Mouse (Mus musculus) CD4-positive, CD25-positive, alpha-beta regulatory T cell, adult 2 months (primary cell): Measurements from ENCODE around the gene Hist1h4i.

Experiments used
- DNase-seq: peaks from one replicate; pipeline ENCODE4 v3.0.0-alpha.2; 2012; ENCODE audit warnings: low read depth, low spot score

Hist1h4i gene

DNA sequence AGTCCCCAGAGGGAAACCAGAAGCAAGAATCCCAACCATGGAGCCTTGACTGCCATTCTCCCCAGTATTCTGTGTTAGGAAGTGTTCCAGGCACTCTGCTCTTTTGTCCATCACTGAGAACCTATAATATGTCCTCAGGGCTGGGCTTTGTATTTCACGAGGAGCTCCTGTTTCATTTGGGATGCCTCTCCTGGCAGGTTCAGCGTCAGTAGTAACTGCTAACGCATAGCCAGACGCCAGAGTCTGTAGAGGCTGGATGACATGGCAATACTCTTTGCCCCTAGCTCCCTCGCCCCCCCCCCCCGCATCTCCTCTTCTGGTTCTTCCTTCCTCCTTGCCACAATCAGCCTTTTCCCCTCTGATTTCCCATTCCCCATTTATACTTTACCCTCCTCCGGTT, 31.5 kb downstream of the Hist1h4i start, which contains the start of gene Prss16:
Prss16 (minus strand) TSS at position 101 of the 400 bp plus-strand sequence.
- DNase-seq = no peak

DNA sequence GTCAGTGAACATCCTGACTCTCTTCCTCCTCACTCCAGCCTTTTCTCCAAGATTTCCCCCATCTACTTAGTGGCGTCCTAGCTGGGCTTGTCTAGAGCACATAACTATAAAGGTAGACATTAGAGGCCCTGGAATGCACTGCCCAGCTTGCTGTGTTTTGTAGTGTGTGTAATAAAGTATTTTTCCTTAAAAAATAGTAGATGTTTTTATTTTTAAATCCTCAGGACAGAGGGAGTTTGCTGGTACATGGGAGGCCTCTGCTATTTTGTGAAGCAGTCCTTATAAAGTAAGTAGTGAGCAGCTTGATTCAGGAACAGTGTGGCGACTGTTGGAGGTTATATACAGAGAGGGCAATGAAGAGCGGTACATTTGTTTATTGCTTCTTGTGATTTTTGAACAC, 32.5 kb downstream of the Hist1h4i start:
- no peak for DNase-seq

DNA sequence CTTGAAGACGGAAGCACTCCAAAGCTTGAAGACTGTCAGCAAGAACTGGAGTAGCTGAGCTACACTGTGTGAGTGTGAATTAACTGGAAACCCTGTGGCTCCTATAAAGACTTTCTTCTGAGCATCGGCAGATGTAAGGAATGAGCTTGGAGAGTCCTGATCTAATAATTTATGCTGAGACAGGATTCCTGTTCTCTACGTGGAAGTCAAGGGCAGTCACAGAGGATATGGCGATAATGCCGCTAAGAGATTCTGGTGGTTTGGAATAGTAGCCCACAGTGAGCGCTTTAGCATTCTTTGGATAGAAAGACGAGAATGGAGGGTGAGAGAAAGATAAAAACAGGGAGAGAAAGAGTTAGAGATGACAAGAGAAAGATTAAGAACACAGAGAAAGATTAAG, 33.3 kb downstream of the Hist1h4i start:
- no peak for DNase-seq

DNA sequence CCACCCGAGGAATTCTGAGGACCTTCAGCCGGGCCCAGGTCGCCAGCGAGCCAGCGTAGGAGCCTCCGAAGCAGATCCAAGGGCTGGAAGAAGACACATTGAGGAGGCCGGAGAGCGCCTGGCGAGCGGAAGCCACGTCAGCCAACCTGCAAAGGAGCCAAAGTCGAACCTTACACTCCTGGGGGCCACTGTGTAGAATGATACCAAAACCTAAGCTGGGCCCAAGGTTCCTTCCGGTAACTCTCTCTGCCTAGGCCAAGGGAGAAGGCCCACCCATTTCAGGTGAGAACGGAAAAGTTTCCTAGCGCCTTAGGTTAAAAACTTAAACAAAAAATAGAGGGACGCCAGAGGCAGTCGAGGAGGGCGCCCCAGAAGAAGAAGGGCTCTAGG, 34.0 kb downstream of the Hist1h4i start:
- no peak for DNase-seq

DNA sequence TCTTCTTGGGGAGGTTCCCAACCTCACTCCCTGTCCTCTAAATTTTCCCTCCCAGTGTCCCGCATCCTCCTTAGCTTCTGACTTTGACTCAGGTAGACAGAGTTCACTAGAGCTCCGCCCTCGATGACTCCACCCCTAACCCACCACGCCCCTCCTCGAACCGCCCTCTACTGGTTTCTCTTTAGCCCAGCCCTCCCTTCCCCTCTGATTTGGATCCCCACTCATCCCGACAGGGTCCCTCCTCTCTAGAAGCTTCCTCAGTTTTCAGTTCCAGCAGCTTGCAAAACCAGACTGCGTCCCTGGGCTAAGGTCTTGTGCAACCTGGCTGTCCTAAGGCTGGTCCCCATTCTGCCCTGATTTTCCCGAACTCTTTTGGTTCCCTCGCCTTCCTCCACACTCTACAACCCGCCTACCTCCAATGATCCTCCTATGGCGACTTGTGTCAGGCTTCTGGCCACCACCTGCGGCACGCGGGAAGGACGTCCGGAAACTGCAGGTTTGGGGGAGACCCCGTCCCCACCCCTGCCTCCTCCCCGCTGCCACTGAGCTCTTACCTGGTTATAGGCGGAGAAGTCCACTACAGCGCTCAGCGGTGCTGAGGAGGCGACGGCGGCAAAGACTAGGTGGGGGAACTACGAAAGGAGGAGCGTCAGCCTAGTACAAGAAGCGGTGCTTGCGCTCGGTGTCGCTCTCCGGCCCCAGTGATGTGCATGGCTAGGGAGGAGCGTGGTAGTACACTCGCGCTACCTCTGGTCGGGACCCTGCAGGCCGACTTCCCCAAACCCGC, 34.6 kb downstream of the Hist1h4i start:
- peak; percentile 82 for DNase-seq

DNA sequence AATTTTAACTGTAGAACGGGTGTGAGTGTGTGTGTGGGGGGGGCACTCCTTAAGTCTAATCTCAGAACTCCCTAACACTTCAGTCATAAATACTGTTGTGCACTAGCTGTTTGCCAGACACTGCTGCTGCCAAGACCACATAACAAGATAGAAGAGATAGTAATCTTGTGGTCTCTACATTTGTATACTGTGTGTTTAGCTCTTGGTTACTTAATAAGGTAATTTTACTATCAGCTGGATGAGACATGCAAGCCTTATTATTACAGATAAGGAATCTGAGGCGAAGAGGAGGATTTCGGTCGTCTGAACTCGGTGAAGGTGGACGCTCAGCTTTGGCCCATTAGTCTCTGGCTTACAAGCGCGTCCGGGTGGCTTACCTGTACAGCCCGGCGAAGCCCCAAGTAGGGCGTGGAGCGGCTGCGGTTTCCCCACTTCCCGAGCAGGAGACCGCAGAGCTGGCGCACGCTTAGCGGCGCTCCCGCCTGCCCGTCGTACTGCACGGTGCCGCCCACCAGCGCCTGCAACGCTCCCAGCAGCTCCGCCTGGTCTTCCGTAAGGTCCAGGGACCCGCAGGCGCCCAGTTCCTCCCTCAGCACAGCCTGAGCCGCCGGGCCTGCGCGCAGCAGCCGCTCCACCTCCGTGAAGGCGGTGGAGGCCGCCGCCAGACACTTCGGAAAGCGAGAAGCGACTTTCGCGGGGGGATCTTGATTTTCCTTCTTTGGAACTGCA, 35.4 kb downstream of the Hist1h4i start:
- DNase-seq = peak; percentile 74

DNA sequence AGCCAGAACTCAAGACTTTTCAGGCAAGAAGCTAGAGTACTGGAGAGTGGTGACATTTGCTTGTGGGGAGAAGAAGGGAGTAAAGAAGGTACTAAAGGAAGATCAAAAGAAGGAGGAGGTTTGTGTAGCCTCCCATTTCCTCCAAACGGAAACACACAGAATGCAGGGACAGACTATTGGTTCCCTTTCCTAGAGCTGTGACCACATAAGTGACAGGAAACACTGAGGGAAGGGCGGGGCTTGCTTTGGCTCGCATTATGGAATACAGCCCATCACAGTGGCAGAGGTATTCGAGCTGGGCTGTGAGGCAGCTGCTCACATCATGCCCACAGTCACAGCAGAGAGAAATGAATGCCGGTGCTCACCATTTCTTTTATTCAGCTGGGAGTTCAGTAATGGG, 39.3 kb downstream of the Hist1h4i start:
- peak; percentile 49 for DNase-seq

DNA sequence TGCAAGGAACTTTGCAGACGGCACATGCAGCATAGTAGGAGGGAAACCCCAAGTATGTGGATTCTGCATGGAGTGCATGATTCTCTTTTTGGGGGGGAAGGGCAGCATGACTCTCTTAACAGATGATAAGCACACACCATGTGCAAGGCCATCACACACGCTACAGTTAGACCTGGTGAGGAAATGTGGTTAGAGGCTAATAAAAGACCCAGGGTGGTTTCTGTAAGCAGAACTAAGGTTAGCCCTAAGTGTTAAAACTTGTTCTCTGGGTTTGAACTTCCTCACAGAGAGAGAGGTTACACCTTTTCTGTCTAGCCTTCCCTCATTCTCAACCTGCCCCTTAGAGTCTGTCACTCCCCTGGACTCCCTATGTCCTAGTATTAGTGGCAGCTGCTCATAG, 39.8 kb downstream of the Hist1h4i start:
- no peak for DNase-seq

DNA sequence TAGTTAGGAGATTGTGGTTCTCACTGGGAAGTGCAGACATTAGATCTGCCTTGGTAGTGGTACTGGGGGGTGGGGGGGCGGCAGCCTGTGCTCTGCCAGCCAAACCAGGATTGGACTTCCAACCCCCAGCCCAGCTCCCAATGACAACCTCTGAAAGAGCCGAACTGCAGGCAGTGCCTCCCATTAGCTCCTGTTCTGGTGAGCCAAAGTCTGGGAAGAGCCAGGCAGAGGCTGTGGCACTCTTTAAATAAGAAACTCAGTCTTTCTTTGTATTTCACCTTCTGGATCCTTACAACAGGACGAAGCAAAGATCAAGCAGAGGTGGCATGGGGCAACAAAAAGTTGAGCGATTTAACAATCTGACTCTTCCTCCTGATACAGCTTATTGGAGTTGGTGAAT, 42.0 kb downstream of the Hist1h4i start:
- DNase-seq = no peak

DNA sequence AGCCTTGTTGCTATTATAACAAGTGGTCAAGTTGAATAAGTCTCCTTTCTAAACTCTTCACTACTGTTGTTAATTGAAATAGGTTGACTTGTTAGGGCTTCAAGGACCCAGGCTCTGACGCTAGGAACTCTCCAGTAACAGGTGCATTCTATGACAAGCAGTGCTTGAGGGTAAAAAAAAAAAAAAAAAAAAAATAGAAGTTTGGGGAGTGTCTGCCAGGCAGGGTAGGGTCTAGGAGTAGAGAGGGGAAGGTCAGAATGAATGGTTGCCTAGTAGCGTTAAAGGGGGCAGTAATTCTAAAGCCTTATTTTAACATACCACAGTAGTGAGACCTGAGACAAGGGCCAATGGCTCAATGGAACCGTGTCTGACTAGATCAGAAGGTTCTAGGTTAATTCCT, 42.8 kb downstream of the Hist1h4i start:
- no peak for DNase-seq

DNA sequence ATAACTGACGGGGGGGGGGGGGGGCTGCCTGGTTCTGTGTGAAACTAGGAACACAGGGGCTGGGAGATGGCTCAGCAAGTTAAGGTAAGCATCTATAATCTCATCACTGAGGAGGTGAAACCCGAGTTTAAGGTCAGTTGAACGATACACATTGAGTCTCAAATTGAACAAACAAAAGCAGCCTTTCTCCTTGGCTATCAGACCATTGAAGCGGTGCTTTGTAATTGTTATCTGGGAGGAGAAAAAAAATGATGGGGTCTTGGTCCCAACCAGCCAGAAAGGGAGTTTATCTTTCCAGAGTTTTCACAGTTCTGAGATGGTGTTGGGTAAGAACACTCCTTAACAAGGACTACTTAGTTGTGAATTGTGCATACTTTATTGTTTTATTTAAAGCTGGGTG, 43.3 kb downstream of the Hist1h4i start:
- DNase-seq = no peak

DNA sequence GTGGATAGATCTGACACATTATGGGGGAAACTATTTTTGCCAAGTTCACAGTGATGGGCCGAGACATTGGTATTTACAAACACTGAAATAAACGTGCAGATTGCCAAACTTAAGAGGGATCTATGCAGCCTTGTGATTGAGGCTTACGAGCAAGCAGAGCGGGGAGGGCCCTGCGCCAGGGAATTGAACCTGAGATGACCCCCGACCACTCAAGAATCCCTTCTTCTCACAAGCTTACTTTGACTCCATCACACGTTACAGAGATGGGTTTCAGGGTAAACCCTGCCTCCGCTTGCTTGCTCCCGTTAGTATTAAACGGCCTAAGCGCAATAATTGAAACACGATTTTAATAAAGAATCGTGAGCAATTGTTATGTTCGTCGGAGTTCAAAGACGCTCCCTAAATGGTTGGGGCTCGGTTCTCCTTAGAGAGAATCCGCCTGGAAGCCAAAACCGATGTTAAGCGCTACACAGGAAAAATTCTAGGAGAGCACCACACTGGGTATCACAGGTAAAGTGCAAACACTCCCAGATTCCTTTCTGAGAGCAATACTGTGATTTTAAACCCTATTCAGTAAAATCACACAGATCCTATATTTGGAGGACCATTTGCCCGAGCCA, 43.9 kb downstream of the Hist1h4i start:
- DNase-seq = no peak

DNA sequence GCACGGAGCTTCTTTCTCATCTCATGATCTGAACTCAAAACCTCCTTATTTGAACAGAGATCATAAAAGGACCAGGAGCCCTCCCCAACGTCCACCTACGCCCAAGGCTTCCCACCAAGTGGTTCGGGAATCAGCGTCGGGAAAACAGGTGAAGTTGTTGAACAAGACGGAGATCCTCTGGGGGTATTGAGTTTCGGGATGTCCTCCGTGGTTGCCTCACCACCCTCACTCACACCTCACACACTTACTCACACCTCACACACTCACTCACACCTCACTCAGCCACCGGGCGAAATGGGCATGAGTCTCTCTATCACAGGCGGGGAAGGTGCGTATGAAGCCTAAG, 44.3 kb downstream of the Hist1h4i start:
- DNase-seq = no peak

DNA sequence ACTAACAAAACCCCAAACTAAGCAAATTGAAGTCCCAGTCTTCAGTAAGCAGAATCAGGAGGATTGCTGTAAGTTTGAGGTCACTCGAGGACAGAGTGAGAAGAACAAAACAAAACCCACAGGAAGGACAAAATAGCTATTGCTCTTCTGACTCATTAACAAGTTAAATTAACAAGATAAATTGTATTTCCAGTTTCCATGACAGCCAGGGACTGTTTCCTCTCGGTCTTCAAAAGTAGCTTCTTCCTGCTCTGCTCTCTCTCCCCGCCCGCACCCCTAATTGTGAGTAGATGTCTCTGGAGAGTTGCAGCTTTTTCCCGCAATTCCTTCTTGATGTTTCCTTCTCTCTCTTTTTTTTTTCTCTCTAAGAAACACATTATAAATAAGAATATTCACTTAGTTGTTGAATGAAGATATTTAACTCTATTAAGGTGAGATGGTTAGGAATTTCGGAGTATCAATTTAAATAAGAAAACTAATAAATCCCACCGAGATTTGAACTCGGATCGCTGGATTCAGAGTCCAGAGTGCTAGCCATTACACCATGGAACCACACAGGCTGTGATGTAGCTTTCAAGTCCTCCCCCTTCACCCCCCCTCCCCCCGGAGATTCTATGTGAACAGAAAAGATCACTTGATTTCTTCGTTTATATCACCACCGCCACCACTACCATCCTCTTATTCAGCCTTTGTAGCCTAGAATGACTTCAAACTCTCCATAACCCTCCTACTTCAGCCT, 44.9 kb downstream of the Hist1h4i start:
- peak; percentile 57 for DNase-seq

DNA sequence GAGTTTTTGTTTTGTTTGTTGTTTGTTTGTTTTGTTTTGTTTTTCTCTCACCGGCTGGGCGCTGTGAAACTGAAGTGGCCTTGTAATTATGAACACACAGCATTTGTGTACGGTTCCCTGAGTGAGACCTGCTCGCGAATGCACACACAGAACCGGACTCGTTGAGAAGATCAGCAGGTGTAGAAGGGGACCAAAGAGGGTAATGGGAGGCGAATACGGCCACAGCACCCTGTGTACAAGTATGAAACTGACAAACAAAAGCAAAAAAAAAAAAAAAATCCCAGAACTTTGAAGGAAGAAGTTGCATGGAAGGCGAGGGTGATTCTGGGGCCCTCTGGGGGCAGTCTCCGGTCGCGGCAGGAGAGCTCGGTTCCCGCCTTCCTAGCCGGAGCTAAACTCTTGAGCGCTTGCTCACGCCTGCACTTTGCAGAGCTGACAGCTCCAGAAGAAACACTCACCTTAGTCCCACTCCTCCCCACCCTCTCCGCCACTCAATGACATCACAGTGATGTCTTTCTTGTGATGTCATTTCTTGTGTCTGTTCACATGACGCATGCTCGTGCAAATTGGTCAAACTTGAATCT, 45.7 kb downstream of the Hist1h4i start:
- peak; percentile 59 for DNase-seq

DNA sequence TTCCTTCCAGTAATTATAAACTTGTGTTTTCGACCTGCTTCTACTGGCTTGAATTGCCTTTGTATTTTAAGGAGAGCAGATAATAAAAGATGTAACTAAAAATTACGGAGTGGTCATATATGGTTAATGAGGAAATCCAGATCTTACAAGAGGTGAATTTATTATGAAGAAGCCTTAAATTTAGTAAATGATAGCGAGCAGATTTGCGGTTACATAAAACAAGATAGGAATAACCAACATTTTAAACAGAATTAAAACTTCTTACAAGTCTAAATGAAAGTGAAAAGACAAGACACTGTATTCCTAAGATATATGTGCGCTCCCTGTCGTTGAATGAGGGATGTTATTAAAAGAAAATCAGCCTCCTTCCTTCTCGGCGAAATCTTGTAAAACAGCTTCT, 46.3 kb downstream of the Hist1h4i start:
- DNase-seq = no peak

DNA sequence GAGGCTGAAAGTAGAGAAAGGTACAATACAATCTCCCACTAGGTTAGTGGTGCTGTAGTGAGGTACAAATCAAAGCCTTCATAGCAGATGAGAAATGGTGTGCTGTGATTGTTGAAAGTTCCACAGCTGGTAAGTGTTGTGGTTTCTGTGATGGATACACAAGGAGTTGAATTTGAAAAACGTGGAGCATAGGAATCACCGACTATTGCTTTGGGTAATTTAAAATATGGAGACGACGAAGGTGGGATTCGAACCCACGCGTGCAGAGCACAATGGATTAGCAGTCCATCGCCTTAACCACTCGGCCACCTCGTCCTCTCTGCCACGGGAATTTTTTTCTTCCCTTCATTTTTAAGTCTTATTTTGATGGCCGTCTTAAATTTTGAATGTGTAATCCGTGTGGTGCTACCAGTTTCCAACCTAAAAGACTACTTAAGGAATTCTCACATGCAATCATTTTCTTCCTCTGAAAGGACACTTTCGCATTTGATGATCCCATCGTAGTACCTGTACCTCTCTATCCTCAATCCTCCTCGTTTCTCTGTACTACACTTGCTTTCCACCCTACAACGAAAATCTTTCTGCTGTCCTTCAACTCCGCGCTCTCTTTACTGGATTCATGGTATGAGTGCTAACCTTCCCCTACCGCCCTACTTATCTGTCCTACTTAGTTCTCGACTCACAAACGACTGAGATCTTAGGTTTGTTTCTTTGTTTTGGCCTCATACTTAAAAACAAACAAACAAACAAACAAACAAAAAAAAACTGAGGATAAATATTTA, 47.0 kb downstream of the Hist1h4i start:
- DNase-seq = peak; percentile 35

DNA sequence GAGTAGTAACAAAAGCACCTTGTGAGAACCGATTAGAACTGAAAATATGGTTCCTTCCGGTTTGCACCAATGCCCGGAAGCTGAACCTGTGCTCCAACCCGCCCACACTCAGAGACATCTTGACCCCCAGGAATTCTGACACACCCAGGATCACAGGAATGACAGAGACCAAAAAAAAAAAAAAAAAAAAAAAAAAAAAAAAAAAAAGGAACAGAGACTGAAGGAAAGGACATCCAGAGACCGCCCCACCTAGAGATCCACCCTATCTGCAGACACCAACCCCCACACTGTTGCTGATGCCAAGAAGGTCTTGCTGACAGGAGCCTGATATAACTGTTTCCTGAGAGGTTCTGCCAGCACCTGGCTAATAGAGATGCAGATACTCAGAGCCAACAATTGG, 48.6 kb downstream of the Hist1h4i start:
- DNase-seq = no peak
